Mouse (Mus musculus): ENCODE measurements at regions not wholly inside any gene's neighbourhood (a gene's known extent, or its start where the extent isn't known, plus 50 kb on each side); places are given as distances from the start of the nearest gene placed in this dataset.
"Not testable (repeated sequence)": the region's sequence is repeated elsewhere in the genome, so short reads cannot be mapped to it uniquely, and the experiment has no call there.

- no peak for DNase-seq (ENCODE audit: low spot score)
These were observed 210.5 kb downstream of the Zfp619 start for GRCm38 (mm10) chr7:39727935-39728557.

GRCm38 (mm10) chr7:39728930-39729329, 211.4 kb downstream of the Zfp619 start:
- DNase-seq (ENCODE audit: low spot score): no peak

DNA sequence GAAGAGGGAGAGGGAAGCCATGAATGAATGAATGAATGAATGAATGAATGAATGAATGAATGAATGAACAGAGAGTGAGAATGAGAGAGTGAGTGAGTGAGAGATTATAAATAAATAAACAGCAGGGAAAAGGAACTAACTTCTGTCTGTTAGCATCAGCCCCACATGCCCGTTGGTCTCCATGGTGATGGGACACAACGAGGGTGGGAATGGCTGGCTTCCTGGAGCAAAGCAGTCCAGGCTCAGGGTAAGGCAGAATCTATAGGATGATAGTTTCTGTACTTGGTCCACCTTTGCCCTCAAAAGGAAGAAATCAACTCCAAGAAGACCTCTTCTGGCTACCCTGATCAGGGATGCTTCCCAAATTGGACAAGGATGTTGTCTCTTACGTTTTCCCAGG, 212.2 kb downstream of the Zfp619 start:
- peak; percentile 12 for DNase-seq (ENCODE audit: low spot score)

- DNase-seq (ENCODE audit: low spot score): no peak
These were observed 215.2 kb downstream of the Zfp619 start for GRCm38 (mm10) chr7:39732790-39733189.

DNA sequence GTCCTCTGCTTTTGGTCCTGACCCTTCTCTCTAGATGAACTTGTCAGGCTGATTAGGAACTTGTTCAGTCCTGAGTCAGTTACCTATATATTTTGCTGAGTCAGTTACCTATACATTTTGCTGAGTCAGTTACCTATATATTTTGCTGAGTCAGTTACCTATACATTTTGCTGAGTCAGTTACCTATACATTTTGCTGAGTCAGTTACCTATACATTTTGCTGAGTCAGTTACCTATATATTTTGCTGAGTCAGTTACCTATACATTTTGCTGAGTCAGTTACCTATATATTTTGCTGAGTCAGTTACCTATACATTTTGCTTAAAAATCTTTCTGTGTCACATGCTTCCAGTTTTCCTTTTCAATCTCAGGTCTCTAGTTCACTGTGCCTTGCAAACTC, 230.8 kb downstream of the Zfp619 start:
- not testable (repeated sequence) for DNase-seq (ENCODE audit: low spot score)

- no peak for DNase-seq (ENCODE audit: low spot score)
These were observed 232.9 kb downstream of the Zfp619 start for GRCm38 (mm10) chr7:39750448-39750847.

- DNase-seq (ENCODE audit: low spot score): no peak
These were observed 246.8 kb downstream of the Zfp619 start for GRCm38 (mm10) chr7:39764366-39764765.

DNA sequence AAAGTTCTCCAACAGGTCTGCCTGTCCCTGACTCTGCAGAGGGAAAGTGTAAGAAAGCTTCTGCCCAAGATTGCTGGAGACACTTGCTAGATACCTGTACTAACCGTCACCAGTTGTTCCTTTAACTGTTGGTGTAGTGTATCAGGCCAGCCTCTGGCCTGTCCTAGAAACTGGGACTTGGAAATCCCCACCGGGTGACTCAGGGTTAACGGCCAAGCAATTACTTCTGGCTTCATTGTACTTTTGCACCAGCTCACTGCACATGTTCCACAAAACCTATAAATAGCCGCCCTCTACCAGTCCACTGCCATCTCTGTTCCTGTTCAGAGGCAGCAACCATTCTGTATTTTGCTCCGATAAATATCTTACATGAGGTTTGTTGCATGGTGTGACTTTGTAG, 247.5 kb downstream of the Zfp619 start:
- no peak for DNase-seq (ENCODE audit: low spot score)

- DNase-seq (ENCODE audit: low spot score): no peak
These were observed 255.7 kb downstream of the Zfp619 start for GRCm38 (mm10) chr7:39773291-39773690.

- no peak for DNase-seq (ENCODE audit: low spot score)
These were observed 271.8 kb downstream of the Zfp619 start for GRCm38 (mm10) chr7:39789321-39789720.

DNA sequence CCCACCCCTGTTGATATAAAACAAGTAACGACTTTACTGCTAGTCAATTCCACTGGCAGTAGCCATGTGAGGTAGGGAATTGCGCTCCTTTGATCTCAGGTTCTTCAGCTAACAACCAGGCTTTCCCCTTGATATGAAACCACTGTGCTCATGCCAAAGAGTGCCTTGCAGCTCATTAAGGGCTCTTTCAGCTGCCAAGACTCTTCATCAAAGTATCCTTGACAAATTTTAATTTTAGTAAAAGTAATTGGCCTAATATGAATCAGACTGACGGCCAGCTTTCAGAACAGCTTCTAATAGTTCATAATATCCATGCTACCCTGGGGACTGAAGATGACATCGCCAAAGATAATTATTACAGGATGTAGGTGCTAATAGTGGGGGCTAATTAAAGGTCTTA, 272.3 kb downstream of the Zfp619 start:
- no peak for DNase-seq (ENCODE audit: low spot score)

- DNase-seq (ENCODE audit: low spot score): no peak
These were observed 277.2 kb downstream of the Zfp619 start for GRCm38 (mm10) chr7:39794751-39795150.

DNA sequence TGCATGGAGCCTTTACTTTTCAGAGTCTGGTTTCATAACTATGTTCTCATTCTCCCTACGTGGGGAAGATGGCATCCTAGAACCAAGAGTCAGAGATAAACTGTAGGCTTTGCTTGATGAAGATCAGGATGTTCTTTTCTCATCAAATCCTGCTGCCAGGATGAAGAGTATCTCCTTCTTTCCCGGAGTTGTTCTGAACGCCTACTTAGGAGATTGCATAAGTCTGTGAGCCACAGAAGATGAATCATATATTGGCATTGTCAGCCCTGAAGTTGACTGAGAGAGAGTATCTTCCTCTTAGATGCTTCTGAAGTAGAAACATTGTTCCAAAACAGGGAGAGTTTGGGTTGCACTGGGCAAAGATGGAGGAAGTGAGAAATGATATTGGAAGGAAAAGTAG, 286.7 kb downstream of the Zfp619 start:
- no peak for DNase-seq (ENCODE audit: low spot score)

- DNase-seq (ENCODE audit: low spot score): no peak
These were observed 300.5 kb downstream of the Zfp619 start for GRCm38 (mm10) chr7:39818036-39818435.

- DNase-seq (ENCODE audit: low spot score): no peak
These were observed 305.1 kb downstream of the Zfp619 start for GRCm38 (mm10) chr7:39822550-39823178.

- no peak for DNase-seq (ENCODE audit: low spot score)
These were observed 310.8 kb downstream of the Zfp619 start for GRCm38 (mm10) chr7:39828378-39828777.

GRCm38 (mm10) chr7:39830831-39831230, 313.3 kb downstream of the Zfp619 start:
- no peak for DNase-seq (ENCODE audit: low spot score)

- no peak for DNase-seq (ENCODE audit: low spot score)
These were observed 324.4 kb downstream of the Zfp619 start for GRCm38 (mm10) chr7:39841988-39842387.

DNA sequence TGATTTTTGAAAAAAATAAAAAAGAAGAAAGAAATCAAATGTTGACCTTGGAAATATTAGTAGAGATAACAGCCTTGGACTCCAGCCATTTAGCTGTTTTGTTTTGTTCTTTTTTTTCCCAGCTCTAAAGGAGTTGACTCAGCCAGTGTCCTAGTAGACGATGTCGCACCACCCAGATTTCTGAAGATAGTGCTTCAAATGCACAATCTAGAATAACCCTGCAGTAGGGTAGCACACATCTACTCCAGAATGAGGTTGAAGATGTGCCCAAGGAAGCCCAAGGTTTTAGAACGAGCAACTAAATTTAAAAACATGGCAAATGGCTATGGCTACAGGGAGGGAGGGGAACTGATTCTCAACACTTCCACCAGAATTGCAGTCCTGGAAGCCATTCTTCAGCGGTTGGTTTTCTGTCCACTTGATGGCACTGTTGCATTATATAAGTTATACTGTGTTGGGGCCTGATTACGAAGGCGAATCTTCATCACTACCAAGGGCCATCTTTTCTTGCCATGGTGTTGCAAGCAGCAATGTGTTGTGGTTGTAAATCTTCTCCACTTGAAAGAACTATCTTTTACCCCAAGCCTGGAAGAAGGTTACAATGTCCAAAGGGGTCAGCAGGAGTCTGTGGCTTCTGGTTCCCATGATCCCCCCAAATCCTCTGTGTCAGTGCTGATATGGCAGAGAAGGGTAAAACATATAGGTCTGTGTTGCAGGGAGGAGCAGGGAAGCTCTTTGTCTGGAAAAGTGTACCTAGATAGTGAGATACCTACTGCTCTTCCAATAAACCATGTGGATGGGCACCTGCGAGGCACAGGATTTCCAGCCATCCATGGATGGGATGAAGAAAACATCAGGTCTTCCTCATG, 330.6 kb downstream of the Zfp619 start:
- peak; percentile 78 for DNase-seq (ENCODE audit: low spot score)

GRCm38 (mm10) chr7:39857301-39857700, 339.7 kb downstream of the Zfp619 start:
- DNase-seq (ENCODE audit: low spot score): no peak

DNA sequence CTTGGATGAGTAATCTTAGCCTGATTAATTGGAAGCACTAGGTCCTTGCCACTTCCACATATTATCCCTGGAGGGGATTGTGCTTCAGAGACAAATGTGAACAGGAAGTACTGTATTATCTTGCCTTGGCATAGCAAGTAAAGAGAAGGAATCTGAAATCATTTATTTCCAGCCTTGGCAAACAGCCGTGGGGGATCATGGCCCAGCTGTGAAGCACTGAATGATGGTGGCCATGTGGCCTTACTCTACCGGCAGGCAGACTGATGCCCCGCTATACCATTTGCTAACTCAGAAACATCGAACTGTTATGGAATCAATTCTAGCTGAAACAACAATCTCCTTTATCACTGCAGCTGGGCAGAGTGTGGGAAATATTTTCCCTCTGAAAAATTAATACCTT, 345.3 kb downstream of the Zfp619 start:
- no peak for DNase-seq (ENCODE audit: low spot score)

GRCm38 (mm10) chr7:39864130-39864529, 346.6 kb downstream of the Zfp619 start:
- no peak for DNase-seq (ENCODE audit: low spot score)

DNA sequence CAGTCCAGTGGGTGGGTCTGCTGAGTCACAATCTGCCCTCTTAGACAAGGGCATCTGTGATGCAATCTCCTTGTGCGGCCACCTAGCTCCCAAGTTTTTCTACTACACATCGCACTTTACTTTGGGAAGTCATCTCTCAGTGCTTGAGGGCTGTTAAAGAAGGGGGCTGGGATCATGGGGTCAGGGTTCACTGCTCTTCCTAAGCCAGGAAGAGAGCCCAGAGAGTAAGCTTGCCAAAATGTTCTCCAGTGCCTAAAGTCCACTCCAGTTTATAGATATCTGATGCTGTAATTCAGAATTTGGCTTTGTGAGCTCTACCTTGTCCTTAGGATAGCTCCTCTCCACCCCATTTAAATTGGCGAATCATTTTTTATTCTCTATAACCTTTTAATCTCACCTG, 347.2 kb downstream of the Zfp619 start:
- DNase-seq (ENCODE audit: low spot score): no peak

All from layer of hippocampus, adult 11-12 months (tissue).